Mouse (Mus musculus): ENCODE measurements around the gene Aplp1.

Aplp1 gene

DNA sequence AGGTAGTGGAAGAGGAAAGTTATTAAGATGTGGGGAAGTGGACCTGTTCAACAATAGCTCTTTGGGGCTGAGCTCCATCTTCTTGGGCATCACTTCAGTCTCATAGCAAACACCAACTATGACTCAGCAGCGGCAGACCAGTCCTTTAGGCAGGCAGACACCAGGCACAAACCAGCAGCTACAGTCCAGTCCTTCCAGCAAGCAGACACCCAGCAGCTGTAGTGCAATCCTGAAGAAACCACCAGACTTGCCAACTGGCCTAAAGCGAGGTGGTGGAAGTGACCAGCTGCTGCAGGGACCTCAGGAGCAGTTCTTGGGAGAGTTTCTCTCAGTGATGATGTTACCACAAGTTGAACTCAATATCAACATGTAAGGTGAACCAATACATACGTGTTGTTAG is 36.7 kb downstream of the Aplp1 start:
- DNase-seq = peak; percentile 83

DNA sequence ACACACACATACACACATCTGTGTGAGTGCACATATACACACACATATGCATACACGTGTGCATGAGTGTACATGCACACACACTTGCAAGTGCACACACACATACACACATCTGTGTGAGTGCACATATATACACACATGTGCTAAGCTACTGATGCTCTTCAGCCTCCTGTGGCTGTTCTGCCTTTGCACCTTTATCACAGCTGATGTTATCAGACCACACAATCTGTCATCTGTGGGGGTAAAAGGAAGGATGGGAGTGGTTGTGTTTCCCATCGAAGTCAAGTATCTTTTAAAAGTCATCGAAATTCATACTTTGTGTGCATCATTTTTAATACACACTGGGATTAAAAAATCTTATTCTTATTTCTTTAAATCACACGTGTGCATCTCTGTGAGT is 43.0 kb downstream of the Aplp1 start:
- peak; percentile 1 for DNase-seq

DNA sequence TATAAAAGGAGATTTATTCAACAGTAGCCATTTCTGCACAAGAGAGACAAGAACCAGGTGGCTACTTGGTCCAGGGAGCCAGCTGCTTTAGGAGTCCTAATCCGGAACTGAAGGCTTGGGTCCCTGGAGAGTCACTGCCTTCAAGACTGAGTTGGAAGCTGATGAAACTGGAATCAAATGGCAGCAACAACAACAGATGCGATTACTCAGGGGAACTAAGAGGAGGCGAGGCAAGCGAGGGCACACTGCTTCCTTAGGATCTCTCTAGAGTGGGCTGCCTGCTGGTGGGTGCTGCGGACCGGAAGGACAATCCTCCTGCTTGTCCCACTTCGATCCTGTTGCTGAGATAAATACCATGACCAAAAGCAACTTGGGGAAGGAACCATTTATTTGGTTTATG is 45.7 kb downstream of the Aplp1 start:
- peak; percentile 69 for DNase-seq

DNA sequence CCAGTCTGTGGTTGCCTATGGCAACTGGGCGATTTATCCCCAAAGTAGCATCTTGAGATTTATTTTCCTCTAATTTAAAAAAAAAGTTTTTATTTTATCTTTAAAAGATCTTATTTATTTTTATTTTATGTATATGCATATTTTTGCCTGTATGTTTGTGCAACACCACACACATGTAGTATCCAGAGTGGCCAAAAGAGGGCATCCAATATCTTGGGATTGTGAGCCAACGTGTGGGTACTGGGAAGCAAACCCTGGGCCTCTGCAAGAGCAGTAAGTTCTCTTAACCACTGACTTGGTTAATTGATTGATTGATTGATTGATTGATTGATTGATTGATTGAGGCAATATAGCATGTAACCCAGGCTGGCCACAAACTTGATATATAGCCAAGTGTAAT is 50.5 kb downstream of the Aplp1 start:
- no peak for DNase-seq

DNA sequence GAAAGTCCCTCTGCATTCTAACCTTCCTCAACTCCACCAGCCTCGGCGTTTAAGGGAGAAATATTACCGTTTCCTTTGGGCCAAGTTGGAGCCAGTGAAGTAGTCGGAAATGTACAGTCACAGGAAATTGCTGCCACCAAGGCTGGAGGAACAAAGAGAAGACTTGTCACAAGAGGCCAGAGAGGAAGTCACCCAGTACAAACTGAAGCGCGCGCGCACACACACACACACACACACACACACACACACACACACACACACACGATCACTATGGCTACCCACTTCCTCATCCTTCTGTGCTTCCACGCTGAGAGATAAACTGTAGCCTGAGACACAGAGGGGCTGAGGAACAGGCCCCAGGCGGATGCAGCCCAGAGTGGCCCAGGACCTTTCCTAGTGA is 51.0 kb downstream of the Aplp1 start:
- peak; percentile 96 for DNase-seq

DNA sequence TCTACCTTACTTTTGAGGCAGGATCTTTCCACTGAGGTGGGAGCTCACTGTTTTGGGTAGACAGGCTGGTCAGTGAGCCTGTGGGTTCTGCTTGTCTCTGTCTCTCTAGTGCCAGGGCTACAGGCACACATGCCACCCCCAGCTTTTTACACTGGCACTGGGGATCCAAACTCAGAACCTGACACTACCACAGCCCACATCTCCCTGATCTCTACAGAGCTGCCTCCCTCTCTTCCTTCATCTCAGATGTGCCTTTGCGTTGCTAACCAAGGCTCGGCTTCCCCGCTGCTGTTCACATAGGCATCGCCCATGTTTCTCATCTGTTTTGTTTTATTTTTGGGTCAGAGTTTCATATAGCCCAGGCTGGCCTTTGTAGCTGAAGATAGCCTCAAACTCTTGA is 51.7 kb downstream of the Aplp1 start:
- no peak for DNase-seq

DNA sequence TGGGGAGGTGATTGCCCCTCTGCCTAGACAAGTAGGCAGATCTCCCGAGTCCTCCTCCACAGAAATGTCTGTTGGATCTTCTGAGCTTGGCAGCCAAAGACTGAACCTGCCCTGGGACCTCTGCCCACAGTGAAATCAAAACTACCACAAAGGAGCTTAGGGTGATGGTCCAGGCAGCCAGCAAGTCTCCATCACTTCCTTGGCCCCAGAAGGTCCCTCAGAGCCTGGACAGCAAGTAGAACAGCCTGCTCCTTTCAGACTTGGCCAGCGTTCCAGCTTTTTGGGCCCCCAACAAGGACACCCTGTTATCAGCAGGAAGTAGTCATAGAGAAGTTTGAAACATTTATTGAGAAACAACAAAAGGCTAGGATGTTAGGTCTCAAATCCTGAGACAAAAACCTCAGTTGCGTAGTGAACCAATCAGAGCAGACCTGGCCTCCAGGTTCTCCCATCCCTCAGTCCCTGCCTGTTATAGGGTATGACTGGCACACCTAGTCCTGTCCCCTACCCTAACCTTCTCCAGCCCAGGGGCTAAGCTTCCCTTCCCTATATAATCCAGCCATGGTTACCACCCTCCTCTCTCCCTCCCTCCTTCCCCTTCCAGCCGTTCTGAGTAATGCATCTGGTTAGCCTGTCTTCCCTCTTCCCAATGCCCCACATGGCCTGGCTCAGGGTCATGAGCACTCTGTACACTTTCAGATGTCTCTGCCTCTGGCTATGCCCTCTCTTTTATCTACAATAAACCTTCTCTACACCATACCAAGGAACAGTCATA is 52.4 kb downstream of the Aplp1 start:
- no peak for DNase-seq

Data from heart, adult 11 months (tissue).